Mouse (Mus musculus): Measurements from ENCODE around the gene B3gnt8. TPM values are rescaled to one million over a fixed set of nuclear protein-coding genes. Genes with fewer than 3 reads are reported as not detected.

The B3gnt8 gene
- polyA plus RNA-seq, 1 experiment from 2014 or later, result 0.43 TPM

- 34% methylated on average over 14 of the region's 14 CpGs for WGBS
- DNase-seq (ENCODE audit: low spot score), result no peak
- H3K4me2 ChIP-seq (ENCODE audit: low read length), result no peak overlapping the region
Measured at GRCm38 (mm10) chr7:25645074-25645473, 18.6 kb downstream of the B3gnt8 start.

GRCm38 (mm10) chr7:25647574-25648123 is 21.2 kb downstream of the B3gnt8 start:
- H3K27ac ChIP-seq (ENCODE audit: low read depth, low read length), result no peak overlapping the region
- no peaks in the 10 kb centered on the region for H3K4me1 ChIP-seq (ENCODE audit: control insufficient read depth, insufficient read depth, low read length)
- ATAC-seq, result no peak
- H3K9ac ChIP-seq (ENCODE audit: low read length), result no peak overlapping the region
- H3K36me3 ChIP-seq (ENCODE audit: control insufficient read depth, insufficient read depth, low read length), result no peaks in the 10 kb centered on the region
- no peak overlapping the region for H3K4me3 ChIP-seq (ENCODE audit: low read depth, low read length)
- no peaks in the 10 kb centered on the region for H3K27me3 ChIP-seq (replicated peaks; ENCODE audit: control insufficient read depth, insufficient read depth, low read length)
- DNase-seq (ENCODE audit: low spot score), result no peak
- H3K9me3 ChIP-seq (replicated peaks; ENCODE audit: control insufficient read depth, low read length), result no peaks in the 10 kb centered on the region
- 60% methylated on average over 5 of the region's 5 CpGs for WGBS
- H3K4me2 ChIP-seq (ENCODE audit: low read length), result no peak overlapping the region

More at GRCm38 (mm10) chr7:25645074-25645473, 18.6 kb downstream of the B3gnt8 start:
- H3K27me3 ChIP-seq (replicated peaks; ENCODE audit: control insufficient read depth, insufficient read depth, low read length), result no peaks in the 10 kb centered on the region
- H3K4me1 ChIP-seq (ENCODE audit: control insufficient read depth, insufficient read depth, low read length), result no peaks in the 10 kb centered on the region
- H3K9me3 ChIP-seq (replicated peaks; ENCODE audit: control insufficient read depth, low read length), result no peaks in the 10 kb centered on the region
- no peak overlapping the region for H3K9ac ChIP-seq (ENCODE audit: low read length)
- H3K27ac ChIP-seq (ENCODE audit: low read depth, low read length), result no peak overlapping the region
- ATAC-seq, result no peak
- H3K36me3 ChIP-seq (ENCODE audit: control insufficient read depth, insufficient read depth, low read length), result no peaks in the 10 kb centered on the region
- H3K4me3 ChIP-seq (ENCODE audit: low read depth, low read length), result no peak overlapping the region

GRCm38 (mm10) chr7:25649839-25650238 is 23.4 kb downstream of the B3gnt8 start:
- no peak for ATAC-seq
- no peak for DNase-seq (ENCODE audit: low spot score)

GRCm38 (mm10) chr7:25651281-25651680 is 24.8 kb downstream of the B3gnt8 start:
- Histone ChIP-seq H3K27me3 (replicated peaks; ENCODE audit: control insufficient read depth, insufficient read depth, low read length) (no peaks in the 10 kb centered on the region), H3K36me3 (ENCODE audit: control insufficient read depth, insufficient read depth, low read length) (no peaks in the 10 kb centered on the region), H3K4me2 (ENCODE audit: low read length) (no peak overlapping the region), H3K9ac (ENCODE audit: low read length) (no peak overlapping the region), H3K4me3 (ENCODE audit: low read depth, low read length) (no peak overlapping the region), H3K27ac (ENCODE audit: low read depth, low read length) (no peak overlapping the region), H3K9me3 (replicated peaks; ENCODE audit: control insufficient read depth, low read length) (no peaks in the 10 kb centered on the region), H3K4me1 (ENCODE audit: control insufficient read depth, insufficient read depth, low read length) (no peaks in the 10 kb centered on the region)
- ATAC-seq (no peak), DNase-seq (ENCODE audit: low spot score) (no peak)
- 90% methylated on average over 8 of the region's 8 CpGs for WGBS

More at GRCm38 (mm10) chr7:25649839-25650238, 23.4 kb downstream of the B3gnt8 start:
- no peak overlapping the region for H3K9ac ChIP-seq (ENCODE audit: low read length)
- no peaks in the 10 kb centered on the region for H3K9me3 ChIP-seq (replicated peaks; ENCODE audit: control insufficient read depth, low read length)
- H3K4me2 ChIP-seq (ENCODE audit: low read length), result no peak overlapping the region
- no peak overlapping the region for H3K4me3 ChIP-seq (ENCODE audit: low read depth, low read length)
- H3K27ac ChIP-seq (ENCODE audit: low read depth, low read length), result no peak overlapping the region
- H3K4me1 ChIP-seq (ENCODE audit: control insufficient read depth, insufficient read depth, low read length), result no peaks in the 10 kb centered on the region
- WGBS, result 91% methylated on average over 5 of the region's 5 CpGs
- H3K27me3 ChIP-seq (replicated peaks; ENCODE audit: control insufficient read depth, insufficient read depth, low read length), result no peaks in the 10 kb centered on the region
- H3K36me3 ChIP-seq (ENCODE audit: control insufficient read depth, insufficient read depth, low read length), result no peaks in the 10 kb centered on the region

GRCm38 (mm10) chr7:25652244-25652759 is 25.8 kb downstream of the B3gnt8 start:
- Histone ChIP-seq H3K36me3 (ENCODE audit: control insufficient read depth, insufficient read depth, low read length) (no peaks in the 10 kb centered on the region), H3K4me2 (ENCODE audit: low read length) (no peak overlapping the region), H3K27me3 (replicated peaks; ENCODE audit: control insufficient read depth, insufficient read depth, low read length) (no peaks in the 10 kb centered on the region), H3K27ac (ENCODE audit: low read depth, low read length) (no peak overlapping the region), H3K9ac (ENCODE audit: low read length) (no peak overlapping the region), H3K4me1 (ENCODE audit: control insufficient read depth, insufficient read depth, low read length) (no peaks in the 10 kb centered on the region), H3K9me3 (replicated peaks; ENCODE audit: control insufficient read depth, low read length) (no peaks in the 10 kb centered on the region), H3K4me3 (ENCODE audit: low read depth, low read length) (no peak overlapping the region)
- 93% methylated on average over 12 of the region's 12 CpGs for WGBS
- DNase-seq (ENCODE audit: low spot score) (no peak), ATAC-seq (no peak)

GRCm38 (mm10) chr7:25655601-25656428 is 29.4 kb downstream of the B3gnt8 start:
- Histone ChIP-seq H3K4me3 (ENCODE audit: low read depth, low read length) (no peak overlapping the region), H3K9me3 (replicated peaks; ENCODE audit: control insufficient read depth, low read length) (no peaks in the 10 kb centered on the region), H3K36me3 (ENCODE audit: control insufficient read depth, insufficient read depth, low read length) (no peaks in the 10 kb centered on the region), H3K4me1 (ENCODE audit: control insufficient read depth, insufficient read depth, low read length) (peaks cover 4% of the 10 kb centered on the region), H3K4me2 (ENCODE audit: low read length) (no peak overlapping the region), H3K9ac (ENCODE audit: low read length) (no peak overlapping the region), H3K27ac (ENCODE audit: low read depth, low read length) (no peak overlapping the region), H3K27me3 (replicated peaks; ENCODE audit: control insufficient read depth, insufficient read depth, low read length) (no peaks in the 10 kb centered on the region)
- ATAC-seq (no peak), DNase-seq (ENCODE audit: low spot score) (no peak)
- WGBS, result 80% methylated on average over 11 of the region's 11 CpGs

GRCm38 (mm10) chr7:25657785-25658184 is 31.3 kb downstream of the B3gnt8 start:
- WGBS, result 44% methylated on average over 10 of the region's 10 CpGs
- Histone ChIP-seq H3K27me3 (replicated peaks; ENCODE audit: control insufficient read depth, insufficient read depth, low read length) (no peaks in the 10 kb centered on the region), H3K4me1 (ENCODE audit: control insufficient read depth, insufficient read depth, low read length) (peaks cover 4% of the 10 kb centered on the region)

GRCm38 (mm10) chr7:25658657-25659472 is 32.4 kb downstream of the B3gnt8 start, which contains the start of the genes Bckdha and Exosc5:
Gene Bckdha, minus strand, starts transcription at chr7:25658981.
Gene Exosc5, plus strand, starts transcription at chr7:25659164.
- ATAC-seq (peak; percentile 99), DNase-seq (ENCODE audit: low spot score) (peak; percentile 100)
- H3K27ac ChIP-seq (ENCODE audit: low read depth, low read length), result peak within 1 kb of the TSS; percentile 40; the same call in 1 of the 2 replicates
- no peaks in the 10 kb centered on the region for H3K9me3 ChIP-seq (replicated peaks; ENCODE audit: control insufficient read depth, low read length)
- peaks cover 13% of the 10 kb centered on the region; the same call in 1 of the 2 replicates for H3K36me3 ChIP-seq (ENCODE audit: control insufficient read depth, insufficient read depth, low read length)
- peak within 1 kb of the TSS; percentile 68 for H3K9ac ChIP-seq (ENCODE audit: low read length)
- H3K4me2 ChIP-seq (ENCODE audit: low read length), result peak within 1 kb of the TSS; percentile 60
- H3K4me3 ChIP-seq (ENCODE audit: low read depth, low read length), result peak within 1 kb of the TSS; percentile 65
- H3K27me3 ChIP-seq (replicated peaks; ENCODE audit: control insufficient read depth, insufficient read depth, low read length), result no peaks in the 10 kb centered on the region
- H3K4me1 ChIP-seq (ENCODE audit: control insufficient read depth, insufficient read depth, low read length), result peaks cover 4% of the 10 kb centered on the region
- under 1% methylated on average over 50 of the region's 50 CpGs for WGBS

More at GRCm38 (mm10) chr7:25657785-25658184, 31.3 kb downstream of the B3gnt8 start:
- Histone ChIP-seq H3K27ac (ENCODE audit: low read depth, low read length) (no peak overlapping the region), H3K9me3 (replicated peaks; ENCODE audit: control insufficient read depth, low read length) (no peaks in the 10 kb centered on the region), H3K36me3 (ENCODE audit: control insufficient read depth, insufficient read depth, low read length) (peaks cover 5% of the 10 kb centered on the region; the same call in 1 of the 2 replicates), H3K4me2 (ENCODE audit: low read length) (peak overlapping the region; percentile 60), H3K9ac (ENCODE audit: low read length) (peak overlapping the region; percentile 68), H3K4me3 (ENCODE audit: low read depth, low read length) (peak overlapping the region; percentile 65)
- DNase-seq (ENCODE audit: low spot score) (no peak), ATAC-seq (no peak)
